Mouse (Mus musculus): ENCODE measurements around the gene Aqp2. TPM values are rescaled to one million over a fixed set of nuclear protein-coding genes. Genes with fewer than 3 reads are reported as not detected.

Aqp2 gene
- polyA plus RNA-seq (2014; fragmentation: Nextera tagmentation; extraction: Ambion mirVana), result not detected in 2 replicates

GRCm38 (mm10) chr15:99578802-99579485, at the start of gene Aqp2:
Gene Aqp2, plus strand, starts transcription at chr15:99579055.
- Histone ChIP-seq H3K36me3 (ENCODE audit: control insufficient read depth, insufficient read depth, low read length) (no peaks in the 10 kb centered on the region), H3K4me1 (ENCODE audit: control insufficient read depth in 2 of 2, insufficient read depth in 2 of 2, low read length in 2 of 2) (peaks cover 3 to 4% of the 10 kb centered on the region in 2 experiments; a peak in 3 of 4 replicates), H3K27ac (replicated peaks in 1 of 2; ENCODE audit: control insufficient read depth in 1 of 2, insufficient read depth in 1 of 2, low read depth in 2 of 2, low read length in 2 of 2) (no peak within 1 kb of the TSS), H3K4me3 (ENCODE audit: control insufficient read depth in 1 of 2, insufficient read depth in 1 of 2, low read depth in 1 of 2, low read length in 2 of 2) (no peak within 1 kb of the TSS), H3K4me2 (ENCODE audit: low read length) (no peak within 1 kb of the TSS), H3K9ac (ENCODE audit: low read length) (no peak within 1 kb of the TSS), H3K27me3 (ENCODE audit: control insufficient read depth, insufficient read depth, low read length) (peaks cover 73% of the 10 kb centered on the region), H3K9me3 (ENCODE audit: control insufficient read depth, low read length) (no peaks in the 10 kb centered on the region)
- no peak for ATAC-seq (ENCODE audit: insufficient number of reproducible peaks, insufficient read depth, low FRiP score, low read depth)
- 68% methylated on average over 26 of the region's 26 CpGs for WGBS

GRCm38 (mm10) chr15:99531146-99531545, 47.7 kb upstream of the Aqp2 start:
- Histone ChIP-seq H3K27me3 (ENCODE audit: control insufficient read depth, insufficient read depth, low read length) (peaks cover 87% of the 10 kb centered on the region), H3K4me2 (ENCODE audit: low read length) (no peak overlapping the region), H3K9ac (ENCODE audit: low read length) (no peak overlapping the region), H3K27ac (replicated peaks in 1 of 2; ENCODE audit: control insufficient read depth in 1 of 2, insufficient read depth in 1 of 2, low read depth in 2 of 2, low read length in 2 of 2) (no peak overlapping the region), H3K36me3 (ENCODE audit: control insufficient read depth, insufficient read depth, low read length) (no peaks in the 10 kb centered on the region), H3K4me1 (ENCODE audit: control insufficient read depth in 2 of 2, insufficient read depth in 2 of 2, low read length in 2 of 2) (no peaks in the 10 kb centered on the region; a peak in 1 of 4 replicates), H3K4me3 (ENCODE audit: control insufficient read depth in 1 of 2, insufficient read depth in 1 of 2, low read depth in 1 of 2, low read length in 2 of 2) (no peak overlapping the region), H3K9me3 (ENCODE audit: control insufficient read depth, low read length) (no peaks in the 10 kb centered on the region)
- ATAC-seq (ENCODE audit: insufficient number of reproducible peaks, insufficient read depth, low FRiP score, low read depth), result no peak
- WGBS, result 7% methylated on average over 6 of the region's 6 CpGs

- H3K4me2 ChIP-seq (ENCODE audit: low read length), result no peak overlapping the region
- no peak overlapping the region for H3K4me3 ChIP-seq (ENCODE audit: control insufficient read depth in 1 of 2, insufficient read depth in 1 of 2, low read depth in 1 of 2, low read length in 2 of 2)
- H3K27me3 ChIP-seq (ENCODE audit: control insufficient read depth, insufficient read depth, low read length), result peaks cover 85% of the 10 kb centered on the region
- no peak overlapping the region for H3K27ac ChIP-seq (replicated peaks in 1 of 2; ENCODE audit: control insufficient read depth in 1 of 2, insufficient read depth in 1 of 2, low read depth in 2 of 2, low read length in 2 of 2)
- no peaks in the 10 kb centered on the region; a peak in 1 of 4 replicates for H3K4me1 ChIP-seq (ENCODE audit: control insufficient read depth in 2 of 2, insufficient read depth in 2 of 2, low read length in 2 of 2)
- H3K36me3 ChIP-seq (ENCODE audit: control insufficient read depth, insufficient read depth, low read length), result no peaks in the 10 kb centered on the region
- no peak for ATAC-seq (ENCODE audit: insufficient number of reproducible peaks, insufficient read depth, low FRiP score, low read depth)
- WGBS, result 52% methylated on average over 3 of the region's 3 CpGs
- H3K9me3 ChIP-seq (ENCODE audit: control insufficient read depth, low read length), result no peaks in the 10 kb centered on the region
- no peak overlapping the region for H3K9ac ChIP-seq (ENCODE audit: low read length)
Observed at GRCm38 (mm10) chr15:99532023-99532422, 46.8 kb upstream of the Aqp2 start.

- Histone ChIP-seq H3K4me2 (ENCODE audit: low read length) (no peak overlapping the region), H3K4me1 (ENCODE audit: control insufficient read depth in 2 of 2, insufficient read depth in 2 of 2, low read length in 2 of 2) (no peaks in the 10 kb centered on the region), H3K9ac (ENCODE audit: low read length) (no peak overlapping the region), H3K27ac (replicated peaks in 1 of 2; ENCODE audit: control insufficient read depth in 1 of 2, insufficient read depth in 1 of 2, low read depth in 2 of 2, low read length in 2 of 2) (no peak overlapping the region), H3K4me3 (ENCODE audit: control insufficient read depth in 1 of 2, insufficient read depth in 1 of 2, low read depth in 1 of 2, low read length in 2 of 2) (no peak overlapping the region), H3K36me3 (ENCODE audit: control insufficient read depth, insufficient read depth, low read length) (no peaks in the 10 kb centered on the region), H3K9me3 (ENCODE audit: control insufficient read depth, low read length) (no peaks in the 10 kb centered on the region), H3K27me3 (ENCODE audit: control insufficient read depth, insufficient read depth, low read length) (peaks cover 78% of the 10 kb centered on the region)
- WGBS, result 50% methylated on average over 11 of the region's 11 CpGs
- no peak for ATAC-seq (ENCODE audit: insufficient number of reproducible peaks, insufficient read depth, low FRiP score, low read depth)
Observed at GRCm38 (mm10) chr15:99536889-99537862, 41.7 kb upstream of the Aqp2 start.

- ATAC-seq (ENCODE audit: insufficient number of reproducible peaks, insufficient read depth, low FRiP score, low read depth), result no peak
- peaks cover 80% of the 10 kb centered on the region for H3K27me3 ChIP-seq (ENCODE audit: control insufficient read depth, insufficient read depth, low read length)
Observed at GRCm38 (mm10) chr15:99539891-99540290, 39.0 kb upstream of the Aqp2 start.

GRCm38 (mm10) chr15:99544047-99544446, 34.8 kb upstream of the Aqp2 start:
- Histone ChIP-seq H3K27me3 (ENCODE audit: control insufficient read depth, insufficient read depth, low read length) (peaks cover 76% of the 10 kb centered on the region), H3K4me2 (ENCODE audit: low read length) (no peak overlapping the region), H3K27ac (replicated peaks in 1 of 2; ENCODE audit: control insufficient read depth in 1 of 2, insufficient read depth in 1 of 2, low read depth in 2 of 2, low read length in 2 of 2) (no peak overlapping the region), H3K4me1 (ENCODE audit: control insufficient read depth in 2 of 2, insufficient read depth in 2 of 2, low read length in 2 of 2) (no peaks in the 10 kb centered on the region), H3K9ac (ENCODE audit: low read length) (no peak overlapping the region), H3K9me3 (ENCODE audit: control insufficient read depth, low read length) (no peaks in the 10 kb centered on the region), H3K36me3 (ENCODE audit: control insufficient read depth, insufficient read depth, low read length) (no peaks in the 10 kb centered on the region), H3K4me3 (ENCODE audit: control insufficient read depth in 1 of 2, insufficient read depth in 1 of 2, low read depth in 1 of 2, low read length in 2 of 2) (no peak overlapping the region)
- 46% methylated on average over 7 of the region's 7 CpGs for WGBS
- no peak for ATAC-seq (ENCODE audit: insufficient number of reproducible peaks, insufficient read depth, low FRiP score, low read depth)

More at GRCm38 (mm10) chr15:99539891-99540290, 39.0 kb upstream of the Aqp2 start:
- no peaks in the 10 kb centered on the region for H3K9me3 ChIP-seq (ENCODE audit: control insufficient read depth, low read length)
- 49% methylated on average over 8 of the region's 8 CpGs for WGBS
- H3K4me2 ChIP-seq (ENCODE audit: low read length), result no peak overlapping the region
- no peak overlapping the region for H3K9ac ChIP-seq (ENCODE audit: low read length)
- no peaks in the 10 kb centered on the region for H3K4me1 ChIP-seq (ENCODE audit: control insufficient read depth in 2 of 2, insufficient read depth in 2 of 2, low read length in 2 of 2)
- H3K36me3 ChIP-seq (ENCODE audit: control insufficient read depth, insufficient read depth, low read length), result no peaks in the 10 kb centered on the region
- no peak overlapping the region for H3K27ac ChIP-seq (replicated peaks in 1 of 2; ENCODE audit: control insufficient read depth in 1 of 2, insufficient read depth in 1 of 2, low read depth in 2 of 2, low read length in 2 of 2)
- H3K4me3 ChIP-seq (ENCODE audit: control insufficient read depth in 1 of 2, insufficient read depth in 1 of 2, low read depth in 1 of 2, low read length in 2 of 2), result no peak overlapping the region

- Histone ChIP-seq H3K4me2 (ENCODE audit: low read length) (no peak overlapping the region), H3K4me3 (ENCODE audit: control insufficient read depth in 1 of 2, insufficient read depth in 1 of 2, low read depth in 1 of 2, low read length in 2 of 2) (no peak overlapping the region), H3K4me1 (ENCODE audit: control insufficient read depth in 2 of 2, insufficient read depth in 2 of 2, low read length in 2 of 2) (no peaks in the 10 kb centered on the region), H3K27me3 (ENCODE audit: control insufficient read depth, insufficient read depth, low read length) (peaks cover 64% of the 10 kb centered on the region), H3K9me3 (ENCODE audit: control insufficient read depth, low read length) (no peaks in the 10 kb centered on the region), H3K36me3 (ENCODE audit: control insufficient read depth, insufficient read depth, low read length) (no peaks in the 10 kb centered on the region), H3K9ac (ENCODE audit: low read length) (no peak overlapping the region), H3K27ac (replicated peaks in 1 of 2; ENCODE audit: control insufficient read depth in 1 of 2, insufficient read depth in 1 of 2, low read depth in 2 of 2, low read length in 2 of 2) (no peak overlapping the region)
- no peak for ATAC-seq (ENCODE audit: insufficient number of reproducible peaks, insufficient read depth, low FRiP score, low read depth)
- 72% methylated on average over 11 of the region's 11 CpGs for WGBS
Observed at GRCm38 (mm10) chr15:99546596-99546995, 32.3 kb upstream of the Aqp2 start.
